Mouse (Mus musculus) liver, embryonic 14.5 days (tissue): ENCODE measurements around the gene Grip1.

ENCODE experiments used
- CTCF ChIP-seq: IDR thresholded peaks from 2 replicates; pipeline ENCODE4 v1.5.1; 2016; ENCODE audit warnings: antibody characterized with exemption, low read depth, control low read depth
- EP300 ChIP-seq: IDR thresholded peaks from 2 replicates; pipeline ENCODE4 v1.6.1; 2016; ENCODE audit warnings: antibody characterized with exemption, low read depth

- TF ChIP-seq EP300 (no peak), CTCF (no peak)
These were observed 661.6 kb downstream of the Grip1 start for GRCm38 (mm10) chr10:120115249-120115648.
